Mouse (Mus musculus) limb, embryonic 14.5 days (tissue): Measurements from ENCODE around the gene Pdx1. TPM values are rescaled to one million over a fixed set of nuclear protein-coding genes. Genes with fewer than 3 reads are reported as not detected.

Experiments
- ATAC-seq: fragments of 200-750 bp; cut with Nextera tagmentation; 2 replicates; pipeline ENCODE4 v1.8.0; 2017; ENCODE audit warnings: low read depth, moderate number of reproducible peaks, moderate TSS enrichment; ENCODE audit not compliant: low FRiP score
- DNase-seq: peaks from one replicate; pipeline ENCODE4 v3.0.0-alpha.2; 2015; ENCODE audit warnings: low spot score
- H3K27ac ChIP-seq: fragments of 300-500 bp; sonication (generic); replicated peaks from 2 replicates; pipeline ENCODE4 v1.5.1; 2014; ENCODE audit warnings: low read depth, mild to moderate bottlenecking, low read length, moderate library complexity, mixed read lengths
- H3K27me3 ChIP-seq: fragments of 300-500 bp; sonication (generic); 2 replicates; pipeline ENCODE4 v1.6.1; 2014; ENCODE audit warnings: low read length, mixed read lengths; ENCODE audit not compliant: control insufficient read depth, insufficient read depth
- H3K36me3 ChIP-seq: fragments of 300-500 bp; sonication (generic); 2 replicates; pipeline ENCODE4 v1.6.1; 2014; ENCODE audit warnings: mild to moderate bottlenecking, low read length, moderate library complexity, mixed read lengths; ENCODE audit not compliant: control insufficient read depth, insufficient read depth
- H3K4me1 ChIP-seq: fragments of 300-500 bp; sonication (generic); 2 replicates; pipeline ENCODE4 v1.6.1; 2014; ENCODE audit warnings: antibody characterized with exemption, low read length, mixed read lengths; ENCODE audit not compliant: control insufficient read depth, insufficient read depth
- H3K4me2 ChIP-seq: fragments of 300-500 bp; sonication (generic); replicated peaks from 2 replicates; pipeline ENCODE4 v1.6.1; 2014; ENCODE audit warnings: low read depth, mild to moderate bottlenecking, low read length, moderate library complexity; ENCODE audit not compliant: severe bottlenecking
- H3K4me3 ChIP-seq: fragments of 300-500 bp; sonication (generic); replicated peaks from 2 replicates; pipeline ENCODE4 v1.5.1; 2014; ENCODE audit warnings: low read length
- H3K9ac ChIP-seq: fragments of 300-500 bp; sonication (generic); 2 replicates; pipeline ENCODE4 v1.6.1; 2014; ENCODE audit warnings: mild to moderate bottlenecking, low read depth, low read length, moderate library complexity; ENCODE audit not compliant: severe bottlenecking
- H3K9me3 ChIP-seq: fragments of 300-500 bp; sonication (generic); 2 replicates; pipeline ENCODE4 v1.6.1; 2016; ENCODE audit warnings: low read length; ENCODE audit not compliant: control insufficient read depth
- POLR2A ChIP-seq: fragments of 200-500 bp; IDR thresholded peaks from 2 replicates; pipeline ENCODE4 v1.8.0; 2012; ENCODE audit warnings: inconsistent platforms, mild to moderate bottlenecking, moderate library complexity, borderline replicate concordance; ENCODE audit not compliant: insufficient read depth, insufficient read length; ENCODE audit errors: extremely low read depth
- WGBS: fragments of 180-500 bp; shearing (Covaris S2); extraction: QIAGEN DNeasy Blood & Tissue Kit; methylation state at CpG from one replicate; pipeline ENCODE4 v1.1.7; 2014; 5-methylcytosine and 5-hydroxymethylcytosine counted together
- polyA plus RNA-seq, 2 experiments: library from polyadenylated mRNA; depleted of rRNA in 1 of 2; stranded (reverse) in 1 of 2; unstranded in 1 of 2; fragments of >200 nt; fragmentation: Nextera tagmentation in 1 of 2; extraction: Ambion mirVana in 1 of 2; gene quantifications; 2 replicates each; pipeline versions ENCODE4 v1.2.1 to v1.2.3; 2012 to 2014

The Pdx1 gene
- polyA plus RNA-seq, 2 experiments: not detected

- Histone ChIP-seq H3K4me2 (no peak overlapping the region), H3K9me3 (no peaks in the 10 kb centered on the region), H3K27me3 (peaks cover 99% of the 10 kb centered on the region), H3K4me3 (no peak overlapping the region), H3K4me1 (peaks cover 15% of the 10 kb centered on the region), H3K9ac (no peak overlapping the region), H3K27ac (no peak overlapping the region), H3K36me3 (no peaks in the 10 kb centered on the region)
- no peak for TF ChIP-seq POLR2A
- WGBS: 11% methylated on average over 13 of the region's 13 CpGs
- ATAC-seq (no peak), DNase-seq (no peak)
These were observed 33.1 kb downstream of the Pdx1 start for GRCm38 (mm10) chr5:147302746-147303400.

GRCm38 (mm10) chr5:147304276-147305155 lies 34.8 kb downstream of the Pdx1 start:
- WGBS: under 1% methylated on average over 54 of the region's 54 CpGs
- Histone ChIP-seq H3K4me3 (peak overlapping the region; percentile 8; the same call in 1 of the 2 replicates), H3K9ac (no peak overlapping the region)

GRCm38 (mm10) chr5:147305166-147305565 lies 35.4 kb downstream of the Pdx1 start:
- Histone ChIP-seq H3K4me3 (no peak overlapping the region), H3K4me2 (no peak overlapping the region)
- DNase-seq: no peak

More at GRCm38 (mm10) chr5:147304276-147305155, 34.8 kb downstream of the Pdx1 start:
- H3K4me1 ChIP-seq: peaks cover 14% of the 10 kb centered on the region
- no peak for DNase-seq
- H3K27me3 ChIP-seq: peaks cover 100% of the 10 kb centered on the region
- H3K4me2 ChIP-seq: no peak overlapping the region
- no peaks in the 10 kb centered on the region for H3K36me3 ChIP-seq
- H3K27ac ChIP-seq: no peak overlapping the region
- no peaks in the 10 kb centered on the region for H3K9me3 ChIP-seq
- TF ChIP-seq POLR2A: no peak
- no peak for ATAC-seq

GRCm38 (mm10) chr5:147305856-147306637 lies 36.3 kb downstream of the Pdx1 start:
- DNase-seq (no peak), ATAC-seq (no peak)
- peak overlapping the region; percentile 39 for H3K4me2 ChIP-seq
- TF ChIP-seq POLR2A: no peak
- H3K27me3 ChIP-seq: peaks cover 100% of the 10 kb centered on the region
- WGBS: under 1% methylated on average over 48 of the region's 58 CpGs
- no peaks in the 10 kb centered on the region for H3K9me3 ChIP-seq
- H3K4me3 ChIP-seq: peak overlapping the region; percentile 22
- H3K9ac ChIP-seq: no peak overlapping the region
- H3K4me1 ChIP-seq: peaks cover 8% of the 10 kb centered on the region
- no peaks in the 10 kb centered on the region for H3K36me3 ChIP-seq
- H3K27ac ChIP-seq: no peak overlapping the region

More at GRCm38 (mm10) chr5:147305166-147305565, 35.4 kb downstream of the Pdx1 start:
- no peak for TF ChIP-seq POLR2A
- H3K9ac ChIP-seq: no peak overlapping the region
- no peak for ATAC-seq
- H3K27ac ChIP-seq: no peak overlapping the region
- H3K9me3 ChIP-seq: no peaks in the 10 kb centered on the region
- WGBS: 0% methylated on average over 16 of the region's 16 CpGs
- no peaks in the 10 kb centered on the region for H3K36me3 ChIP-seq
- peaks cover 8% of the 10 kb centered on the region for H3K4me1 ChIP-seq
- H3K27me3 ChIP-seq: peaks cover 100% of the 10 kb centered on the region
